In the genomic region with DNA sequence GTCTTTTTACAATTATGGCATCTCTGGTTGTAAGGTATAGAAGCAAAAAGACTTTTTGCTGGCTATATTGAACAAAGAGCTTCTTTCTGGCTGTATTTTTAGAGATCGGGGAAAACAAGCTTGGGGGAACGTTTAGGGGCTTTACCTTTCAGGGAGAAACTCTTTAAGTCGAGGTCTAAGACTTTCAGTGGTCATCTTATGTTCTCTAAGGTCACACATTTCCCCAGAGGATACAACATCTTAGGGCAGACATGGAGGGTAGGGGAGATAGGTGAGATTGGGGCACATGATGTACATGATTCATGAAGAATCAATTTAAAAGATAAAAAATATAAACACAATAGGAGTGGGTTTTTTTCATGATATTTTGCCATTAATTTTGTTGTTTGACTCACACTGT, we compare ENCODE assay signal across 26 mouse cellular contexts.
"Had no signal": no experiment of that assay in that cellular context is flagged by ENCODE, and none has a peak within 500 bp of the region (broad histone marks: within the 10 kb centered on the region; RNA-seq: fewer than 3 reads in every experiment).

No protein-coding gene starts in this region.

- H3K9ac ChIP-seq: embryonic facial prominence, embryonic 12.5 days; embryonic facial prominence, embryonic 13.5 days; embryonic facial prominence, embryonic 15.5 days; forebrain, embryonic 12.5 days; forebrain, embryonic 13.5 days; forebrain, embryonic 15.5 days; forebrain, postnatal 0 days had no signal

- H3K4me1 ChIP-seq: embryonic facial prominence, embryonic 10.5 days; embryonic facial prominence, embryonic 12.5 days; embryonic facial prominence, embryonic 13.5 days; embryonic facial prominence, embryonic 15.5 days; forebrain, embryonic 10.5 days; forebrain, embryonic 12.5 days; forebrain, embryonic 13.5 days; forebrain, embryonic 15.5 days; heart, embryonic 10.5 days had no signal

- H3K4me3 ChIP-seq: embryonic facial prominence, embryonic 10.5 days; embryonic facial prominence, embryonic 12.5 days; embryonic facial prominence, embryonic 13.5 days; embryonic facial prominence, embryonic 15.5 days; erythroblast, embryonic 14.5 days; forebrain, embryonic 10.5 days; forebrain, embryonic 12.5 days; forebrain, embryonic 13.5 days; forebrain, embryonic 15.5 days; gastrocnemius, adult 2 months; heart, adult 2 months; heart, embryonic 10.5 days had no signal

- H3K9me3 ChIP-seq: embryonic facial prominence, embryonic 10.5 days; embryonic facial prominence, embryonic 12.5 days; embryonic facial prominence, embryonic 13.5 days; embryonic facial prominence, embryonic 15.5 days; forebrain, embryonic 10.5 days; forebrain, embryonic 12.5 days; forebrain, embryonic 13.5 days; forebrain, embryonic 15.5 days; heart, embryonic 10.5 days had no signal

- H3K4me2 ChIP-seq: embryonic facial prominence, embryonic 12.5 days; embryonic facial prominence, embryonic 13.5 days; embryonic facial prominence, embryonic 15.5 days; forebrain, embryonic 12.5 days; forebrain, embryonic 13.5 days; forebrain, embryonic 15.5 days had no signal

- DNase-seq: cerebellum, postnatal 10 days; cerebellum, postnatal 14 days; cerebellum, postnatal 25 days; cerebellum, postnatal 36 days; embryo, embryonic 11 days; forebrain, postnatal 0 days; gastrocnemius, adult 2 months; gastrocnemius, postnatal 10 days; gastrocnemius, postnatal 14 days; gastrocnemius, postnatal 25 days; gastrocnemius, postnatal 36 days; heart, adult 11 months; heart, adult 18-20 months; heart, adult 2 months had no signal

- H3K27me3 ChIP-seq: embryonic facial prominence, embryonic 12.5 days; embryonic facial prominence, embryonic 13.5 days; embryonic facial prominence, embryonic 15.5 days; forebrain, embryonic 12.5 days; forebrain, embryonic 13.5 days; forebrain, embryonic 15.5 days had no signal

- ATAC-seq: forebrain, embryonic 13.5 days; forebrain, embryonic 14.5 days; forebrain, embryonic 15.5 days; forebrain, embryonic 16.5 days; forebrain, postnatal 0 days had no signal

- H3K36me3 ChIP-seq: embryonic facial prominence, embryonic 10.5 days; embryonic facial prominence, embryonic 12.5 days; embryonic facial prominence, embryonic 13.5 days; embryonic facial prominence, embryonic 15.5 days; forebrain, embryonic 10.5 days; forebrain, embryonic 12.5 days; forebrain, embryonic 15.5 days; heart, embryonic 10.5 days had no signal

- H3K27ac ChIP-seq: embryonic facial prominence, embryonic 10.5 days; embryonic facial prominence, embryonic 12.5 days; embryonic facial prominence, embryonic 13.5 days; embryonic facial prominence, embryonic 15.5 days; forebrain, embryonic 10.5 days; forebrain, embryonic 12.5 days; forebrain, embryonic 13.5 days; forebrain, embryonic 15.5 days; gastrocnemius, adult 2 months; heart, adult 2 months; heart, embryonic 10.5 days had no signal
